Mouse (Mus musculus) heart, postnatal 36 days (tissue): ENCODE measurements around the gene Lmnb2. TPM values are rescaled to one million over a fixed set of nuclear protein-coding genes. Genes with fewer than 3 reads are reported as not detected.

Source experiments
- DNase-seq, 2 experiments: peaks; one replicate each; pipeline ENCODE4 v3.0.0; 2021 to 2022
- intact Hi-C: fragments of 180-260 bp; cut with DNase I; formaldehyde crosslinking; loops from one replicate; pipeline ENCODE4 v1.15.1; 2025
- total RNA-seq, 2 experiments: library from RNA; stranded (reverse); gene quantifications; 2 replicates each; pipeline ENCODE4 v1.2.3; 2021

Lmnb2 gene
- total RNA-seq, 2 experiments from 2014 or later, result 3.6 to 4.9 TPM

GRCm38 (mm10) chr10:80931153-80931671 lies 13.2 kb upstream of the Lmnb2 start:
- DNase-seq, result peak in 1 of 2 experiments; percentile 66
- intact Hi-C loops, result no loop called here

- DNase-seq, result peak; percentile 42 to 52
Measured at GRCm38 (mm10) chr10:80930361-80931152, 12.5 kb upstream of the Lmnb2 start.

GRCm38 (mm10) chr10:80929299-80930226 lies 11.5 kb upstream of the Lmnb2 start, which contains the start of gene Gadd45b:
TSS of gene Gadd45b (plus strand) at chr10:80930073.
- DNase-seq, result peak; percentile 97 to 98
- intact Hi-C loops, result loop anchor here (1.0 to 5.0 kb wide), 2 partner anchors 26 to 42 kb away; no protein-coding TSS in a partner anchor

More at GRCm38 (mm10) chr10:80930361-80931152, 12.5 kb upstream of the Lmnb2 start:
- intact Hi-C loops, result loop anchor here (1.0 kb wide), 1 partner anchor 25 kb away; no protein-coding TSS in a partner anchor

GRCm38 (mm10) chr10:80928586-80929298 lies 10.7 kb upstream of the Lmnb2 start:
- intact Hi-C loops, result loop anchor here (1.0 to 5.0 kb wide), 2 partner anchors 41 to 60 kb away; no protein-coding TSS in a partner anchor
- DNase-seq, result peak; percentile 90 to 91

GRCm38 (mm10) chr10:80925472-80925871 lies 7.4 kb upstream of the Lmnb2 start:
- DNase-seq, result no peak
- intact Hi-C loops, result loop anchor here (5.0 kb wide), 1 partner anchor 38 kb away; no protein-coding TSS in a partner anchor

- DNase-seq, result no peak
- intact Hi-C loops, result no loop called here
Measured at GRCm38 (mm10) chr10:80921923-80922322, 3.9 kb upstream of the Lmnb2 start.

GRCm38 (mm10) chr10:80917336-80917778 lies 688 bp downstream of the Lmnb2 start:
- intact Hi-C loops, result no loop called here

GRCm38 (mm10) chr10:80915736-80916135 lies 2.3 kb downstream of the Lmnb2 start:
- intact Hi-C loops, result no loop called here

More at GRCm38 (mm10) chr10:80917336-80917778, 688 bp downstream of the Lmnb2 start:
- DNase-seq, result no peak

GRCm38 (mm10) chr10:80915260-80915659 lies 2.8 kb downstream of the Lmnb2 start:
- DNase-seq, result no peak
- intact Hi-C loops, result no loop called here

More at GRCm38 (mm10) chr10:80915736-80916135, 2.3 kb downstream of the Lmnb2 start:
- DNase-seq, result no peak

- no peak for DNase-seq
- intact Hi-C loops, result no loop called here
Measured at GRCm38 (mm10) chr10:80914253-80914656, 3.8 kb downstream of the Lmnb2 start.

GRCm38 (mm10) chr10:80913364-80914011 lies 4.6 kb downstream of the Lmnb2 start:
- no peak for DNase-seq
- intact Hi-C loops, result no loop called here

GRCm38 (mm10) chr10:80911891-80912290 lies 6.2 kb downstream of the Lmnb2 start:
- intact Hi-C loops, result no loop called here
- no peak for DNase-seq

GRCm38 (mm10) chr10:80911354-80911753 lies 6.7 kb downstream of the Lmnb2 start:
- no peak for DNase-seq
- intact Hi-C loops, result no loop called here

- no peak for DNase-seq
- intact Hi-C loops, result loop anchor here (10.0 kb wide), 1 partner anchor 585 kb away; the partner anchor contains the start of gene Ncln
Measured at GRCm38 (mm10) chr10:80909375-80910162, 8.5 kb downstream of the Lmnb2 start.

GRCm38 (mm10) chr10:80904709-80905108 lies 13.3 kb downstream of the Lmnb2 start:
- intact Hi-C loops, result loop anchor here (10.0 kb wide), 1 partner anchor 590 kb away; the partner anchor contains the start of gene Ncln
- no peak for DNase-seq

- no peak for DNase-seq
- intact Hi-C loops, result loop anchor here (10.0 kb wide), 1 partner anchor 591 kb away; the partner anchor contains the start of gene Ncln
Measured at GRCm38 (mm10) chr10:80904004-80904693, 13.9 kb downstream of the Lmnb2 start.

- DNase-seq, result no peak
- intact Hi-C loops, result loop anchor here (10.0 kb wide), 1 partner anchor 592 kb away; the partner anchor contains the start of gene Ncln
Measured at GRCm38 (mm10) chr10:80903282-80903681, 14.8 kb downstream of the Lmnb2 start.
